Mouse (Mus musculus): ENCODE measurements at regions not wholly inside any gene's neighbourhood (a gene's known extent, or its start where the extent isn't known, plus 50 kb on each side); places are given as distances from the start of the nearest gene placed in this dataset.

DNA sequence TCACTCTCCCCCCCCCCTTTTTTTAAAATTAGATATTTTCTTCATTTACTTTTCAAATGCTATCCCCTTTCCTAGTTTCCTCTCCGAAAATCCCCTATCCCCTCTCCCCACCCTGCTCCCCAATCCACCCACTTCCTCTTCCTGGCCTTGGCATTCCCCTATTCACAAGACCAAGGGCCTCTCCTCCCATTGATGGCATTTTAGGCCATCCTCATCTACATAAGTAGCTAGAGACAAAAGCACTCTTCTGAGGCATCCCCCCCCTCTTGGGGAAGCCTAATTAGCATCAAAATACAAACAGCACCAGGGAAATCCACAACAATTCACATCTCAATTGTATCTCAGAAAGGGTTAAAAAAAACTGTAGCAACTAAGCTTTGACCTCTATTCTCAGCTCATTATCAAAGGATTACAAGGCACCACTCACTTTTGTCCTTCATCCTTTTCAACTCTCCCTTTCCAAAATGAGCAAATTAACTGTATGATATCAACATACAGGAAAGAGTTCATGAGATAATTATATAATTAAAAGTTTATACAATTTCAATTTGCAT, 166.1 kb upstream of the Fmr1 start:
- Histone ChIP-seq H3K9ac (replicated peaks; ENCODE audit: low read length) (no peak overlapping the region), H3K4me2 (ENCODE audit: low read depth, low read length) (no peak overlapping the region), H3K36me3 (replicated peaks; ENCODE audit: control insufficient read depth, insufficient read depth, low read depth, low read length) (no peaks in the 10 kb centered on the region), H3K4me1 (ENCODE audit: control insufficient read depth, insufficient read depth, low read length) (no peaks in the 10 kb centered on the region), H3K4me3 (ENCODE audit: low read depth, low read length) (no peak overlapping the region), H3K9me3 (replicated peaks; ENCODE audit: control insufficient read depth, low read length) (no peaks in the 10 kb centered on the region), H3K27me3 (ENCODE audit: control insufficient read depth, insufficient read depth, low read length) (no peaks in the 10 kb centered on the region), H3K27ac (replicated peaks; ENCODE audit: low read depth, low read length) (no peak overlapping the region)
- 14% methylated on average over 1 of the region's 1 CpGs for WGBS
- no peak for DNase-seq (ENCODE audit: low spot score)
- no peak for ATAC-seq (replicated peaks; ENCODE audit: insufficient number of reproducible peaks, low FRiP score, low TSS enrichment, low read depth)

DNA sequence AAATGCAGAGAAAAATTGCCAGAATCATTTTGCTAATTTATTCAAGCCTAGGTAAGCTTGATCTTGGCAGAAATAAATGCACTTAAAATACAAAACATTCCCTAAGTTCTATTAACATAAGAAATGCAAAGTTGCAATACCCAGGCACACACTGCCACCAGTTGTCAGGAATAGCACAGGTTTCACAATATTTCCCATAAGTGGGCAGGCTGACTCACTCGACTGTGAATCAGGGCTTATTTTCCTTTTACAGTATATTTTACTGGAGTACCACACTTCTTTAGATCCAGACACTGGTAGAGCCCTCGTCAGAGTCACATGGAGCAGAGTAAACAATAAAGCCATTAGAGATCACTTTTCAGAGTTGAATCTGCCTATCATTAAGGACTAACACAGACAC, 131.8 kb upstream of the Fmr1 start:
- H3K36me3 ChIP-seq (replicated peaks; ENCODE audit: control insufficient read depth, insufficient read depth, low read depth, low read length), result no peaks in the 10 kb centered on the region
- H3K9me3 ChIP-seq (replicated peaks; ENCODE audit: control insufficient read depth, low read length), result no peaks in the 10 kb centered on the region
- no peak for ATAC-seq (replicated peaks; ENCODE audit: insufficient number of reproducible peaks, low FRiP score, low TSS enrichment, low read depth)
- no peak overlapping the region for H3K27ac ChIP-seq (replicated peaks; ENCODE audit: low read depth, low read length)
- no peak for DNase-seq (ENCODE audit: low spot score)
- no peak overlapping the region for H3K4me2 ChIP-seq (ENCODE audit: low read depth, low read length)
- H3K4me1 ChIP-seq (ENCODE audit: control insufficient read depth, insufficient read depth, low read length), result no peaks in the 10 kb centered on the region
- 57% methylated on average over 2 of the region's 2 CpGs for WGBS
- H3K4me3 ChIP-seq (ENCODE audit: low read depth, low read length), result no peak overlapping the region
- no peaks in the 10 kb centered on the region for H3K27me3 ChIP-seq (ENCODE audit: control insufficient read depth, insufficient read depth, low read length)
- H3K9ac ChIP-seq (replicated peaks; ENCODE audit: low read length), result no peak overlapping the region

DNA sequence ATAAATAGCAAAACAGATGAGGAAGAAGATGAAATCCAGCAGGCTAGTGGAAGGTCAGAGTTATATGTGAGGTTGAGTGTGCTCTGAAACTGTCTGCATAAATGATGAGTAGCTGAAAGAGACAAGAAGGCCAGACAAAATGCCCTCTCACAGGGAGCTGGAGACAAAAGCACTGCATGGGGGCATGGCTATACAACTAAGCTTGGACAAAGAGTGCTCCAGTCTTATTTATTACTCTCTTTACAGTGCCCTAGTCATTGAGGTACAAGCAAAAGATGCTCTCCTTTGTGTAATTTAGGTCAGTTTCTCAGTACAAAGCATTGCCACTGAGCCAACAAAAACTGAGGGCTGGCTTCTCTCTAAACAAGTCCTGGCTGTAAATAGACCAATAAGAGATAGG, 124.3 kb upstream of the Fmr1 start:
- no peaks in the 10 kb centered on the region for H3K36me3 ChIP-seq (replicated peaks; ENCODE audit: control insufficient read depth, insufficient read depth, low read depth, low read length)
- no peaks in the 10 kb centered on the region for H3K4me1 ChIP-seq (ENCODE audit: control insufficient read depth, insufficient read depth, low read length)
- no peak overlapping the region for H3K27ac ChIP-seq (replicated peaks; ENCODE audit: low read depth, low read length)
- no peaks in the 10 kb centered on the region for H3K9me3 ChIP-seq (replicated peaks; ENCODE audit: control insufficient read depth, low read length)
- ATAC-seq (replicated peaks; ENCODE audit: insufficient number of reproducible peaks, low FRiP score, low TSS enrichment, low read depth), result no peak
- H3K9ac ChIP-seq (replicated peaks; ENCODE audit: low read length), result no peak overlapping the region
- H3K27me3 ChIP-seq (ENCODE audit: control insufficient read depth, insufficient read depth, low read length), result no peaks in the 10 kb centered on the region
- H3K4me3 ChIP-seq (ENCODE audit: low read depth, low read length), result no peak overlapping the region
- H3K4me2 ChIP-seq (ENCODE audit: low read depth, low read length), result no peak overlapping the region
- no peak for DNase-seq (ENCODE audit: low spot score)

DNA sequence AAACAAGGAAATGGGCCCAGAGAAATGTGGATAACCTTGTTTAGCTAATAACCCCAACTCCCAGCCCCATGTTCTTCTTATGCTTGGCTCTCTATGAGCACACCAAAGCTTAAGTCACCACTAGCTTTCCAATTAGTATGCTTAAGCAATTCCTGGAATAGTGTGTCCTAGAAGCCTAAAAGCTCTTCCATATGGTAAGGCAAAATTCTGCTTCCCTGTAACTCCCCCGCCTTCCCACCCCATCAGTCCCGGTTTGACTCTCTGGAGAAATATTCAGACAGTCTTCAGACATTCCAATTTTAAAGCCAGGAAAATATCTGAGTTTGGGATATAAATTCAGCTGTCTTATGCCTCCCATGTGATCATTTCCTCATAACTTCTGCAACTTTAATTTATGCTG, 120.6 kb upstream of the Fmr1 start:
- Histone ChIP-seq H3K27me3 (ENCODE audit: control insufficient read depth, insufficient read depth, low read length) (no peaks in the 10 kb centered on the region), H3K9me3 (replicated peaks; ENCODE audit: control insufficient read depth, low read length) (no peaks in the 10 kb centered on the region), H3K9ac (replicated peaks; ENCODE audit: low read length) (no peak overlapping the region), H3K4me3 (ENCODE audit: low read depth, low read length) (no peak overlapping the region), H3K4me1 (ENCODE audit: control insufficient read depth, insufficient read depth, low read length) (no peaks in the 10 kb centered on the region), H3K4me2 (ENCODE audit: low read depth, low read length) (no peak overlapping the region), H3K36me3 (replicated peaks; ENCODE audit: control insufficient read depth, insufficient read depth, low read depth, low read length) (no peaks in the 10 kb centered on the region), H3K27ac (replicated peaks; ENCODE audit: low read depth, low read length) (no peak overlapping the region)
- no peak for DNase-seq (ENCODE audit: low spot score)
- no peak for ATAC-seq (replicated peaks; ENCODE audit: insufficient number of reproducible peaks, low FRiP score, low TSS enrichment, low read depth)
- WGBS, result 90% methylated on average over 2 of the region's 2 CpGs

DNA sequence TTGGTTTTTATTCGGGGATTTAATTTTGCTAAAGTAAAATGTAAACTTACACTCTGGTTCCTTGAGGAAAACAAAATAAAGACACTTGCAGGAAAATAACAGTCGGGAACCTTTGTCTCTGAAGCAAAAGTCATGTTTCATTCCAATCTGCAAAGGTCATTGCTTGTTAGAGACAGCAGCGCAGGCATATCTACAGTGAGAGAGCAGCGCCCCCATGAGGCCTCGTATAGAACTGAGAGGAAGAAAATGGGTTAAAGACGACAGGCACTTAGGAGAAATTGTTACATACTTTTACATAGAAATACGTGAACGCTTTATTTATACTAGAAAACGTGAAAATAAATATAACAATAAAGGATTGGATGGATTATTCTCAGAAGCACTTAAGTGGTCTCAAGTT, 93.1 kb upstream of the Fmr1 start:
- peak; percentile 60 for DNase-seq (ENCODE audit: low spot score)
- H3K4me1 ChIP-seq (ENCODE audit: control insufficient read depth, insufficient read depth, low read length), result no peaks in the 10 kb centered on the region
- no peak overlapping the region for H3K9ac ChIP-seq (replicated peaks; ENCODE audit: low read length)
- H3K27ac ChIP-seq (replicated peaks; ENCODE audit: low read depth, low read length), result no peak overlapping the region
- no peaks in the 10 kb centered on the region for H3K27me3 ChIP-seq (ENCODE audit: control insufficient read depth, insufficient read depth, low read length)
- H3K9me3 ChIP-seq (replicated peaks; ENCODE audit: control insufficient read depth, low read length), result no peaks in the 10 kb centered on the region
- H3K4me3 ChIP-seq (ENCODE audit: low read depth, low read length), result no peak overlapping the region
- H3K36me3 ChIP-seq (replicated peaks; ENCODE audit: control insufficient read depth, insufficient read depth, low read depth, low read length), result no peaks in the 10 kb centered on the region
- no peak for ATAC-seq (replicated peaks; ENCODE audit: insufficient number of reproducible peaks, low FRiP score, low TSS enrichment, low read depth)
- H3K4me2 ChIP-seq (ENCODE audit: low read depth, low read length), result no peak overlapping the region
- 20% methylated on average over 9 of the region's 9 CpGs for WGBS

DNA sequence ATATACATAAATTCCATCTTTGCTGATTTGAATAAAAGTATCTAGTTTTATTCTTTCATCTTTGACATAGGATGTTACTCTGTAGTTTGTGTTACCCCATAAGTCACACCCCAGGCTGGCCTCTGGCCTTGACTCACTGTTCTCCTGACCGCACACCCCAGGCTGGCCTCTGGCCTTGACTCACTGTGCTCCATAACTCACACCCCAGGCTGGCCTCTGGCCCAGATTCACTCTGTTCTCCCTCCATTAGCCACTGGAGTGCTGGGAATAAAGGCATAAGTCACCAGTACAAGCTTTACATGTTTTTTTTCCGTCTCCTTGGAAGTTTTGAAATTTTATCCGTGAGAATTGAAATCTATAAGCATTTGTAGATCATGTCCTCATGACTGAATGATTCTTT, 56.2 kb upstream of the Fmr1 start:
- H3K4me1 ChIP-seq (ENCODE audit: control insufficient read depth, insufficient read depth, low read length), result no peaks in the 10 kb centered on the region
- ATAC-seq (replicated peaks; ENCODE audit: insufficient number of reproducible peaks, low FRiP score, low TSS enrichment, low read depth) (no peak), DNase-seq (ENCODE audit: low spot score) (no peak)
- H3K4me3 ChIP-seq (ENCODE audit: low read depth, low read length), result no peak overlapping the region
- H3K4me2 ChIP-seq (ENCODE audit: low read depth, low read length), result no peak overlapping the region
- no peak overlapping the region for H3K27ac ChIP-seq (replicated peaks; ENCODE audit: low read depth, low read length)
- H3K9ac ChIP-seq (replicated peaks; ENCODE audit: low read length), result no peak overlapping the region
- 84% methylated on average over 3 of the region's 3 CpGs for WGBS
- no peaks in the 10 kb centered on the region for H3K36me3 ChIP-seq (replicated peaks; ENCODE audit: control insufficient read depth, insufficient read depth, low read depth, low read length)
- H3K27me3 ChIP-seq (ENCODE audit: control insufficient read depth, insufficient read depth, low read length), result no peaks in the 10 kb centered on the region
- no peaks in the 10 kb centered on the region for H3K9me3 ChIP-seq (replicated peaks; ENCODE audit: control insufficient read depth, low read length)
